Mouse (Mus musculus) mouse embryonic stem cell (cell line): ENCODE data around the gene Dcps.

Source experiments
- in situ Hi-C, 2 experiments: fragments of 300-500 bp; cut with MboI; formaldehyde crosslinking; loops; 1 replicate in 1 of 2; 3 replicates in 1 of 2; pipeline ENCODE4 v1.14.3; 2019 to 2020; ENCODE audit warnings: low sequenced_read_pairs in 2 of 2, low pct_unique_long_range_greater_than_20kb in 1 of 2, mixed read lengths in 1 of 2; ENCODE audit not compliant: unreplicated experiment in 1 of 2

Gene Dcps

DNA sequence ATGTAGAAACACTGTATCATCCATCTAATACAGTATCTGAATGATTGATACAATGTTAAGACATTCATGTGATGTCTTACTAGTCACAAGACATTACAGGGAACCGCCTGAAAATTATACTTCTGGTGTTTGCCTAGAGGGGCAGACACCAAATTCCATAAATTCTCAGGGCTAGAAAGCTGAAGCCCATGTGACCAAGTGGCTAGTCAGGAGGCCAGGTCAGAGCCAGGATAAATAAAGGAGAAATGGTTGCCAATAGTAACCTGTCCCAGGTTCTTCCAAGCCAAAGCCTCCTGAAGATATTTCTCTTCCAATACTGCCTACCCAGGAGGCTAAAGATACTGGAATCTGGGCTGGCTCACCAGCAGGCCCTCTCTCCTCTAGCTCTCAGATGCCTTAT, 80.1 kb downstream of the Dcps start:
- in situ Hi-C loops, result no loop called here

- in situ Hi-C loops, result no loop called here
Measured at GRCm38 (mm10) chr9:35093350-35093749, 82.5 kb downstream of the Dcps start.

DNA sequence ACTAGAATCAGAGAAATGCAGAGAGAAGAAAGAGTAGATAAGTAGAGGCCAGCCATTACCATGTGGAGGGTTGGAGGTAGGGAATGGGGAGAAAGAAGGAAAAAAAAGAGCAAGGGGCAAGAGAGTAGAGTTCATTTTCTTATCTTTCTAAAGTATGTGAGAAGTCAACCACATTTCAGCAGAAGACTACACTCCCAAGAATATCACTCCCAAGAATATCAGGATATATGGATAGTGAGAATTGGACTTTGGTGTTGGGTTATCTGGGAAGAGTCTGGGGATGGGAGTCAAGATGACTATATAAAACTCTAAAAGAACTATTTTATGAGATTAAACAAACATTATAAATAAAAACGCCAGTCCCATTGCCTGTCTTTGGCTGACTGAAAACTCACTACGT, 83.0 kb downstream of the Dcps start:
- in situ Hi-C loops, result no loop called here
